Mouse (Mus musculus) heart, embryonic 16.5 days (tissue): Measurements from ENCODE around the gene Stoml2. TPM values are rescaled to one million over a fixed set of nuclear protein-coding genes. Genes with fewer than 3 reads are reported as not detected.
"Not testable (repeated sequence)": the region's sequence is repeated elsewhere in the genome, so short reads cannot be mapped to it uniquely, and the experiment has no call there.

ENCODE experiments used
- ATAC-seq: fragments of 200-750 bp; cut with Nextera tagmentation; replicated peaks from 2 replicates; pipeline ENCODE4 v1.8.0; 2017; ENCODE audit warnings: moderate number of reproducible peaks; ENCODE audit not compliant: insufficient read depth, low FRiP score; ENCODE audit errors: extremely low read depth
- H3K27ac ChIP-seq: fragments of 300-500 bp; sonication (generic); 2 replicates; pipeline ENCODE4 v1.5.1; 2014; ENCODE audit warnings: mild to moderate bottlenecking, low read length, control low read depth, moderate library complexity
- H3K27me3 ChIP-seq: fragments of 300-500 bp; sonication (generic); 2 replicates; pipeline ENCODE4 v1.6.1; 2014; ENCODE audit warnings: low read length, mixed read lengths; ENCODE audit not compliant: control insufficient read depth, insufficient read depth
- H3K36me3 ChIP-seq: fragments of 300-500 bp; sonication (generic); 2 replicates; pipeline ENCODE4 v1.6.1; 2014; ENCODE audit not compliant: control insufficient read depth, insufficient read depth
- H3K4me1 ChIP-seq: fragments of 300-500 bp; sonication (generic); 2 replicates; pipeline ENCODE4 v1.6.1; 2014; ENCODE audit warnings: low read length, mixed read lengths; ENCODE audit not compliant: control insufficient read depth, insufficient read depth
- H3K4me2 ChIP-seq: fragments of 300-500 bp; sonication (generic); 2 replicates; pipeline ENCODE4 v1.6.1; 2014; ENCODE audit warnings: low read depth, mild to moderate bottlenecking, control low read depth, low read length
- H3K4me3 ChIP-seq: fragments of 300-500 bp; sonication (generic); 2 replicates; pipeline ENCODE4 v1.5.1; 2014; ENCODE audit warnings: mild to moderate bottlenecking, control low read depth, low read length
- H3K9ac ChIP-seq: fragments of 300-500 bp; sonication (generic); 2 replicates; pipeline ENCODE4 v1.6.1; 2014; ENCODE audit warnings: low read length, control low read depth
- H3K9me3 ChIP-seq: fragments of 300-500 bp; sonication (generic); replicated peaks from 2 replicates; pipeline ENCODE4 v1.6.1; 2016; ENCODE audit warnings: low read length; ENCODE audit not compliant: control insufficient read depth
- WGBS: fragments of 180-500 bp; shearing (Covaris S2); extraction: QIAGEN DNeasy Blood & Tissue Kit; methylation state at CpG from one replicate; pipeline ENCODE4 v1.1.7; 2014; 5-methylcytosine and 5-hydroxymethylcytosine counted together
- polyA plus RNA-seq: library from polyadenylated mRNA; unstranded; fragments of >200 nt; fragmentation: Nextera tagmentation; extraction: Ambion mirVana; gene quantifications from 2 replicates; pipeline ENCODE4 v1.2.1, GENCODE M21; 2015

Stoml2 gene
- polyA plus RNA-seq, 1 experiment from 2014 or later = 222 TPM

- Histone ChIP-seq H3K27me3 (no peaks in the 10 kb centered on the region), H3K4me2 (peak overlapping the region; percentile 94), H3K4me3 (peak overlapping the region; percentile 94), H3K9me3 (no peaks in the 10 kb centered on the region), H3K27ac (peak overlapping the region; percentile 100), H3K4me1 (peaks cover 23% of the 10 kb centered on the region), H3K9ac (peak overlapping the region; percentile 100), H3K36me3 (peaks cover 13% of the 10 kb centered on the region)
- under 1% methylated on average over 48 of the region's 51 CpGs for WGBS
- ATAC-seq = peak; percentile 82
Observed at GRCm38 (mm10) chr4:42999451-43000140, 31.9 kb downstream of the Stoml2 start.

- peaks cover 29% of the 10 kb centered on the region for H3K36me3 ChIP-seq
Observed at GRCm38 (mm10) chr4:42998022-42998421, 33.5 kb downstream of the Stoml2 start.

GRCm38 (mm10) chr4:42988296-42988695, 43.2 kb downstream of the Stoml2 start:
- H3K4me2 ChIP-seq = no peak overlapping the region
- 88% methylated on average over 1 of the region's 1 CpGs for WGBS
- no peak overlapping the region for H3K27ac ChIP-seq
- no peak overlapping the region for H3K4me3 ChIP-seq
- H3K9ac ChIP-seq = no peak overlapping the region
- H3K27me3 ChIP-seq = no peaks in the 10 kb centered on the region
- ATAC-seq = no peak
- no peaks in the 10 kb centered on the region for H3K4me1 ChIP-seq
- H3K36me3 ChIP-seq = peaks cover 89% of the 10 kb centered on the region
- H3K9me3 ChIP-seq = no peaks in the 10 kb centered on the region

More at GRCm38 (mm10) chr4:42998022-42998421, 33.5 kb downstream of the Stoml2 start:
- peaks cover 23% of the 10 kb centered on the region for H3K4me1 ChIP-seq
- H3K4me2 ChIP-seq = peak overlapping the region; percentile 94
- no peaks in the 10 kb centered on the region for H3K9me3 ChIP-seq
- peak overlapping the region; percentile 11 for H3K9ac ChIP-seq
- peak overlapping the region; percentile 94 for H3K4me3 ChIP-seq
- ATAC-seq = no peak
- peak overlapping the region; percentile 74 for H3K27ac ChIP-seq
- whole genome bisulfite sequencing = 20% methylated on average over 2 of the region's 2 CpGs
- no peaks in the 10 kb centered on the region for H3K27me3 ChIP-seq

GRCm38 (mm10) chr4:42980467-42980866, 51.0 kb downstream of the Stoml2 start:
- not testable (repeated sequence) for H3K27ac ChIP-seq, H3K9me3 ChIP-seq, ATAC-seq, H3K9ac ChIP-seq, H3K4me2 ChIP-seq, H3K4me1 ChIP-seq, H3K4me3 ChIP-seq, H3K27me3 ChIP-seq
- 90% methylated on average over 7 of the region's 8 CpGs for WGBS
- H3K36me3 ChIP-seq = peaks cover 53% of the 10 kb centered on the region

- Histone ChIP-seq H3K4me2 (no peak overlapping the region), H3K9me3 (no peaks in the 10 kb centered on the region), H3K27ac (no peak overlapping the region), H3K9ac (no peak overlapping the region), H3K4me1 (peaks cover 8% of the 10 kb centered on the region; the same call in 1 of the 2 replicates), H3K36me3 (peaks cover 29% of the 10 kb centered on the region), H3K4me3 (no peak overlapping the region), H3K27me3 (no peaks in the 10 kb centered on the region)
- ATAC-seq = no peak
- WGBS = 91% methylated on average over 4 of the region's 4 CpGs
Observed at GRCm38 (mm10) chr4:42978062-42978461, 53.4 kb downstream of the Stoml2 start.

Other genes starting within 250 kb of the Stoml2 start
- 0.06 TPM in 1 of 2 replicates, not detected in the other for gene Fam205a1, start 177.8 kb downstream of the Stoml2 start, polyA plus RNA-seq
- gene Gm12394, start 174.9 kb downstream of the Stoml2 start, polyA plus RNA-seq = 0.04 TPM in 1 of 2 replicates, not detected in the other
- 0.13 and 0.34 TPM in 2 replicates for gene Fam205c, start 157.5 kb downstream of the Stoml2 start, polyA plus RNA-seq
- gene Phf24, start 115.0 kb downstream of the Stoml2 start, polyA plus RNA-seq = 4.8 and 5.8 TPM in 2 replicates
- 16.9 and 17.2 TPM in 2 replicates for gene Dnajb5, start 81.9 kb downstream of the Stoml2 start, polyA plus RNA-seq
- 0.47 and 1.4 TPM in 2 replicates for gene 1700022I11Rik, start 62.1 kb downstream of the Stoml2 start, polyA plus RNA-seq
- gene Vcp, start 31.2 kb downstream of the Stoml2 start, polyA plus RNA-seq = 457 and 488 TPM in 2 replicates
- 12.9 and 13.0 TPM in 2 replicates for gene Fancg, start 21.2 kb downstream of the Stoml2 start, polyA plus RNA-seq
- 15.8 and 17.8 TPM in 2 replicates for gene Pigo, start 5.9 kb downstream of the Stoml2 start, polyA plus RNA-seq
- 14.3 and 15.4 TPM in 2 replicates for gene Fam214b, start 14.5 kb upstream of the Stoml2 start, polyA plus RNA-seq
- 9.1 and 11.3 TPM in 2 replicates for gene Unc13b, start 27.2 kb upstream of the Stoml2 start, polyA plus RNA-seq
- 0.05 and 0.10 TPM in 2 replicates for gene Atp8b5, start 235.4 kb upstream of the Stoml2 start, polyA plus RNA-seq